In the genomic region with DNA sequence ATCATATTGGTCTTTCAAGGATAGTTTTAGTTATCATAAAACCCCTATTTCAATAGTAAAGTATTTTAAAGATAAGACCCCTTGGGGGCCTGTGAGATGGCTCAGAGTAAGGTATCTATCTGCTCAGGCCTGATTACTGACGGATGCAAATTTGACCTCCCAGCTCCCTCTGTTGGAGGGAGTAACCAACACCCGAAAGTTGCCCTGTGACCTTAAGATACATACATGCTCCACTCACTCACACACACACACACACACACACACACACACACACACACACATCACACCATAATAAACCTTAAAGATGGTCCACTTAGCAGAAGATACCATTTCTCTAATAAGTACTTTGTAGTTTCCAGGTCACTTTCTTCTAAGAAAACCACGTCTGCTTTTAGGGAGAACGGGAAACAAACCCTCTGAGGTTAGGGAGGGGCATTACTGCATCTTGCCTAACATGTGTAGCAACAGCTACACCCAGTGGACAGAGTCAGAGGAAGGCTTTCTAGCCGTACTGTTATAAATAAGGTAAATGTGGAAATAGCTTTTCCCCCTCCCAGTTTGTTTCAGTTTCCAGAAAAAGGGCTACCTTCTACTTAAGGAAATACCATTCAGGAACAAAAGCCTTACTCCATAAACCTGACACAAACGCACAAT, we compare ENCODE assay signal across 10 mouse cellular contexts. TPM values are rescaled to one million over a fixed set of nuclear protein-coding genes. Genes with fewer than 3 reads are reported as not detected.
A peak's percentile ranks its signal among the peaks of the same experiment; 100 is the strongest.
DNase-seq lines count a peak whose midpoint lies in the region; ATAC-seq and TF ChIP-seq lines count a peak whose summit lies in the region.
"Had no signal": no experiment of that assay in that cellular context is flagged by ENCODE, and none has a peak within 500 bp of the region (broad histone marks: within the 10 kb centered on the region; RNA-seq: fewer than 3 reads in every experiment).

No protein-coding gene starts in this region.

- H3K4me2 ChIP-seq in kidney, postnatal 0 days (ENCODE audit: low read length), result no peak overlapping the region
- H3K4me2 ChIP-seq in kidney, embryonic 15.5 days, result no peak overlapping the region
- H3K4me2 ChIP-seq in embryonic facial prominence, embryonic 12.5 days (replicated peaks), result no peak overlapping the region

- ATAC-seq in kidney, postnatal 0 days (replicated peaks; ENCODE audit: low FRiP score, low read depth), result no peak
- ATAC-seq in kidney, embryonic 15.5 days (replicated peaks; ENCODE audit: low FRiP score), result no peak
- ATAC-seq in embryonic facial prominence, embryonic 12.5 days (ENCODE audit: insufficient number of reproducible peaks, insufficient read depth, low FRiP score, low TSS enrichment), result peak; percentile 64; the same call in 1 of the 2 replicates
- peak; percentile 96 for ATAC-seq in megakaryocyte, adult 5-6 weeks (ENCODE audit: poor library complexity, severe bottlenecking)

- no peaks in the 10 kb centered on the region for H3K9me3 ChIP-seq in kidney, postnatal 0 days (replicated peaks; ENCODE audit: low read length)
- H3K9me3 ChIP-seq in kidney, embryonic 15.5 days (replicated peaks), result no peaks in the 10 kb centered on the region
- H3K9me3 ChIP-seq in embryonic facial prominence, embryonic 12.5 days, result no peaks in the 10 kb centered on the region

- H3K9ac ChIP-seq in kidney, postnatal 0 days (ENCODE audit: low read depth, low read length), result no peak overlapping the region
- H3K9ac ChIP-seq in kidney, embryonic 15.5 days, result no peak overlapping the region
- no peak overlapping the region for H3K9ac ChIP-seq in embryonic facial prominence, embryonic 12.5 days

- H3K36me3 ChIP-seq in kidney, postnatal 0 days (ENCODE audit: insufficient read depth, low read length), result peaks cover 18% of the 10 kb centered on the region; the same call in 1 of the 2 replicates
- peaks cover 39% of the 10 kb centered on the region for H3K36me3 ChIP-seq in kidney, embryonic 15.5 days
- H3K36me3 ChIP-seq in embryonic facial prominence, embryonic 12.5 days, result peaks cover 20% of the 10 kb centered on the region

- H3K4me1 ChIP-seq in kidney, postnatal 0 days (replicated peaks; ENCODE audit: insufficient read depth, low read length), result peaks cover 4% of the 10 kb centered on the region; the same call in 1 of the 2 replicates
- H3K4me1 ChIP-seq in kidney, embryonic 15.5 days, result peaks cover 11% of the 10 kb centered on the region
- H3K4me1 ChIP-seq in embryonic facial prominence, embryonic 12.5 days, result no peaks in the 10 kb centered on the region

- no peak overlapping the region for H3K4me3 ChIP-seq in kidney, postnatal 0 days (replicated peaks; ENCODE audit: low read depth, low read length)
- no peak overlapping the region for H3K4me3 ChIP-seq in kidney, embryonic 15.5 days (replicated peaks)
- H3K4me3 ChIP-seq in embryonic facial prominence, embryonic 12.5 days, result no peak overlapping the region
- H3K4me3 ChIP-seq: erythroblast, embryonic 14.5 days; myocyte had no signal

- WGBS in kidney, postnatal 0 days, result 29% methylated on average over 6 of the region's 6 CpGs
- WGBS in kidney, embryonic 15.5 days, result 36% methylated on average over 6 of the region's 6 CpGs
- 41% methylated on average over 6 of the region's 6 CpGs for WGBS in embryonic facial prominence, embryonic 12.5 days

- no peak overlapping the region for H3K27ac ChIP-seq in kidney, postnatal 0 days
- H3K27ac ChIP-seq in kidney, embryonic 15.5 days, result no peak overlapping the region
- no peak overlapping the region for H3K27ac ChIP-seq in embryonic facial prominence, embryonic 12.5 days

- no peaks in the 10 kb centered on the region for H3K27me3 ChIP-seq in kidney, postnatal 0 days (ENCODE audit: insufficient read depth, low read length)
- H3K27me3 ChIP-seq in kidney, embryonic 15.5 days, result no peaks in the 10 kb centered on the region
- no peaks in the 10 kb centered on the region for H3K27me3 ChIP-seq in embryonic facial prominence, embryonic 12.5 days

- peak; percentile 88 for TF ChIP-seq CTCF in kidney, postnatal 0 days (IDR thresholded peaks at IDR 0.05; ENCODE audit: low read depth)

- peak; percentile 90 for DNase-seq in kidney, postnatal 0 days (ENCODE audit: low spot score)
- peak; percentile 90 for DNase-seq in NIH3T3 (ENCODE audit: low read depth)
- DNase-seq in kidney, postnatal 36 days, result peak; percentile 41 to 60
- peak; percentile 66 for DNase-seq in telencephalon, adult 2 months (ENCODE audit: low read depth, low spot score)
- DNase-seq in cerebellum, adult 9-11 months, result no peak

RNA-seq across cellular contexts. Expression of a gene that starts 15.2 kb away (rescaled TPM):
- 23.8 and 24.7 TPM in 2 replicates for polyA plus RNA-seq in kidney, postnatal 0 days (2015; fragmentation: Nextera tagmentation; extraction: Ambion mirVana)
- 23.7 and 28.0 TPM in 2 replicates for polyA plus RNA-seq in kidney, embryonic 15.5 days (2015; fragmentation: Nextera tagmentation; extraction: Ambion mirVana)
- 25.7 and 29.5 TPM in 2 replicates for polyA plus RNA-seq in embryonic facial prominence, embryonic 12.5 days (2016; fragmentation: Nextera tagmentation; extraction: Ambion mirVana)
- total RNA-seq in megakaryocyte, adult 5-6 weeks (2015), result 16.1 and 16.4 TPM in 2 replicates
- total RNA-seq in megakaryocyte, adult 5-6 weeks (2017), result 11.0 and 12.2 TPM in 2 replicates

Comparison
In these comparisons a context has a peak if more than half of its experiments do, and no peak if none do; other contexts are left out.
1. ATAC-seq: peak in embryonic facial prominence, embryonic 12.5 days (single experiment) and megakaryocyte, adult 5-6 weeks (single experiment); none in kidney, postnatal 0 days (single experiment) and kidney, embryonic 15.5 days (single experiment).